Mouse (Mus musculus) ES-Bruce4 (cell line): ENCODE results near the gene Snx30. TPM values are rescaled to one million over a fixed set of nuclear protein-coding genes. Genes with fewer than 3 reads are reported as not detected.
A peak's percentile ranks its signal among the peaks of the same experiment; 100 is the strongest.

Experiments
- H3K27ac ChIP-seq: 2 replicates; pipeline ENCODE4 v1.5.1; 2012; ENCODE audit warnings: low read length, inconsistent platforms; ENCODE audit not compliant: insufficient read depth
- H3K27me3 ChIP-seq: 2 replicates; pipeline ENCODE4 v1.6.1; 2012; ENCODE audit warnings: mild to moderate bottlenecking, low read length, inconsistent platforms; ENCODE audit not compliant: control insufficient read depth, poor library complexity, insufficient read depth, severe bottlenecking
- H3K36me3 ChIP-seq: 2 replicates; pipeline ENCODE4 v1.6.1; 2012; ENCODE audit warnings: inconsistent platforms, mild to moderate bottlenecking, low read length, moderate library complexity; ENCODE audit not compliant: control insufficient read depth, poor library complexity, insufficient read depth, severe bottlenecking
- H3K4me1 ChIP-seq: one replicate; pipeline ENCODE4 v1.8.1; 2011; ENCODE audit warnings: low read length; ENCODE audit not compliant: control insufficient read depth, insufficient read depth
- H3K4me3 ChIP-seq: 2 replicates; pipeline ENCODE4 v1.5.1; 2011; ENCODE audit warnings: low read depth, mild to moderate bottlenecking, low read length
- H3K9ac ChIP-seq: 2 replicates; pipeline ENCODE4 v1.6.1; 2012; ENCODE audit warnings: low read depth, mild to moderate bottlenecking, inconsistent platforms; ENCODE audit not compliant: poor library complexity, severe bottlenecking
- H3K9me3 ChIP-seq: replicated peaks from 2 replicates; pipeline ENCODE4 v1.6.1; 2012; ENCODE audit warnings: mild to moderate bottlenecking, low read length, inconsistent platforms; ENCODE audit not compliant: control insufficient read depth, poor library complexity, insufficient read depth, severe bottlenecking
- CTCF ChIP-seq: IDR thresholded peaks from one replicate; pipeline ENCODE4 v1.8.1; 2011; ENCODE audit warnings: low read depth, low read length
- EP300 ChIP-seq: IDR thresholded peaks from 2 replicates; pipeline ENCODE4 v1.6.1; 2011; ENCODE audit warnings: low read depth, low read length; ENCODE audit not compliant: insufficient read depth
- POLR2A ChIP-seq: IDR thresholded peaks from one replicate; pipeline ENCODE4 v1.8.1; 2011; ENCODE audit warnings: low read length; ENCODE audit not compliant: insufficient read depth
- polyA plus RNA-seq: library from polyadenylated mRNA; stranded (reverse); fragments of >200 nt; gene quantifications from 2 replicates; pipeline ENCODE4 v1.2.4, GENCODE M21; 2011; ENCODE audit warnings: low read depth; ENCODE audit not compliant: missing spikeins, insufficient read depth, insufficient read length

Snx30 gene
- polyA plus RNA-seq, 1 experiment: 23.1 TPM

DNA sequence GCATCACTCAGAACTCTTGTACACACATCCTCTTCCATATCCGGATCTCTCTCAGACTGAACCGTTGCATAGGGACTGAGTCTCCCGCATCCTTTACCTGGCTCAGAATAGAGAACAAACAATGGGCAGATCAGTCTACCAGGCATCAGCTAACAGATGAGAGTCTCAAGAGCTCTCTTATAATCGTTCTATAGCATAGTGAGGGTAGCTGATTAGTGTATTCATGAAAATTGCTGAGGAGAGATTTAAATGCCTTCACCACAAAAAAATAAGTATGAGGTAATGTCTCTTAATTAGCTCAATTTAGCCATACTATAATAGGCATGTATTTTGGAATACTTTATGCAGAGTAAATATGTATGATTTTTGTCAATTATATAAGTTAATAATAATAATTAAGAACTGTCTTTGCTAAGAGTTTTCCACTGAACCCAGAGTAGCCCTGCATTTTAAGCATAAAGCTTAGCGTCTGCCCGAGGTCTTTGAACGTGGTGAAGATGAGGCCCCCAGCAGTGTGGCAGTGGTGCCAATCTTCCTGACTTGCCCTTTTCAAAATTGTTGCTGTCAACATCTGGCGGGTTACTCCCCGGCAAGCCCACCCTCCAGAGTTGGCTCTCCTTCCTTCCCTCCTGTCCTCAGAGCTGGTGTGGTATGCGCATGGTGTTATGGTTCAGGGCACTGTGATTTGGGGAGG is 86.2 kb downstream of the Snx30 start:
- no peak for TF ChIP-seq CTCF
- no peak for TF ChIP-seq EP300
- TF ChIP-seq POLR2A: no peak
- H3K9me3 ChIP-seq: no peaks in the 10 kb centered on the region

DNA sequence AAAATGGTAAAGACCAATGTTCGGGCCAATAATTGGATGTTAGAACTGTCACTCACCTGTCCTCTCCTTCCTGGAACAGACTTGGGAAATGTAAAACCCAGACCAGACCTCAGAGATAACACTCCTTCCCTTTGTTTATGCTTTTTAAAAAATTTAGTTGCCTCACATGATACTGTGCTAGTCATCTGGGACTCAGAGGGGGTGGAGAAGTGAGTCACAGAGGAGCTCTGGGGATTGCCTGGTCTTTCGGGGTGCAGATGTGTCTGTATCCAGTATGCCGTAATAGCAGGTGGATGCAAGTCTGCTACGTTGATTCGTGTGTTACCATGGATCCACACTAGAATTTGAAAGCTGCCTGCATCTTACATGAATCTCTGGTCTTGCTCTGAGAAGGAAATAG is 87.1 kb downstream of the Snx30 start:
- Histone ChIP-seq H3K9ac (no peak overlapping the region), H3K27me3 (no peaks in the 10 kb centered on the region), H3K36me3 (peaks cover 3% of the 10 kb centered on the region; the same call in 1 of the 2 replicates), H3K27ac (no peak overlapping the region), H3K4me1 (peaks cover 18% of the 10 kb centered on the region), H3K4me3 (no peak overlapping the region), H3K9me3 (no peaks in the 10 kb centered on the region)
- TF ChIP-seq EP300 (no peak), POLR2A (no peak), CTCF (no peak)

More for the DNA sequence above, 86.2 kb downstream of the Snx30 start:
- no peak overlapping the region for H3K9ac ChIP-seq
- no peak overlapping the region for H3K27ac ChIP-seq
- peaks cover 14% of the 10 kb centered on the region for H3K4me1 ChIP-seq
- H3K4me3 ChIP-seq: no peak overlapping the region
- no peaks in the 10 kb centered on the region for H3K27me3 ChIP-seq
- H3K36me3 ChIP-seq: peaks cover 3% of the 10 kb centered on the region; the same call in 1 of the 2 replicates

DNA sequence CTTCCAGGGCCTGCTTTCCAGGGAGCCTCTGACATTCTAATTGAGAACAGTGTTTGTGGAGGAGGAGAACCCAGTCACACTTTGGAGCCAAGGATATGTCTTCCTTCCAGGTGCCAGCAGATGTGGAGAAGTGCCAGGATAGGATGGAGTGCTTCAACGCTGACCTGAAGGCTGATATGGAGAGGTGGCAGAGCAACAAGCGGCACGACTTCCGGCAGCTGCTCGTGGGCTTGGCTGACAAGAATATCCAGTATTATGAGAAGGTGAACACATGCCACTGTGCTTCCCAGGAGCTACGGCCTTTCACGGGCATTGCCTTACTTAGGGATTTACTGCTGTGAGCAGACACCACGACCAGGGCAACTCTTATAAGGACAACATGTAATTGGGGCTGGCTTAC is 88.8 kb downstream of the Snx30 start:
- Histone ChIP-seq H3K4me3 (no peak overlapping the region), H3K9me3 (no peaks in the 10 kb centered on the region), H3K27me3 (no peaks in the 10 kb centered on the region), H3K4me1 (peaks cover 23% of the 10 kb centered on the region), H3K9ac (no peak overlapping the region), H3K36me3 (peaks cover 3% of the 10 kb centered on the region; the same call in 1 of the 2 replicates), H3K27ac (no peak overlapping the region)
- TF ChIP-seq POLR2A (no peak), EP300 (no peak), CTCF (no peak)

DNA sequence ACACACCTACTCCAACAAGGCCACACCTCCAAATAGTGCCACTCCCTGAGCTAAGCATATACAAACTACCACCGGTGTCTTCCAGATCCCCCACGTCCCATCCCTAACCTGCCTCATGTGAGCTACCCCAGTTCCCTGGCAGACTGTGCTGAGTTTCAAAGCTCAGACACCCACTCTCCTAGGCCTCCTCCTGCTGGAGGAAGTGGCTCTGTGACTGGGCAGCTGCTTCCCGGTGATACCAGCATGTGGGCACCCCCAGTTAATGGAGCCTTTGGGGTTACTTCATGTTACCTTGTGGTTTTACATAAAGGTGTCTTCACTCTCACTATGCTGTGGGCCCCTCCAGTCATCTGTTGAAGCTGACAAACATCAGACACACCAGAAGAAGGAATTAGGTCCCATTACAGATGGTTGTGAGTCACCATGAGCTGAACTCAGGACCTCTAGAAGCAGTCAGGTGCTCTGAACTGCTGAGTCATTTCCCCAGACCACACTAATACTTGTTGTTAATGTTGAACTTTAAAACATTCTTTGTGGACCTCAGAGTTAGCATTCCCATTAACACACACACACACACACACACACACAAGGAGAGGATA is 89.4 kb downstream of the Snx30 start:
- Histone ChIP-seq H3K4me3 (no peak overlapping the region), H3K9me3 (no peaks in the 10 kb centered on the region), H3K4me1 (peaks cover 23% of the 10 kb centered on the region), H3K36me3 (peaks cover 3% of the 10 kb centered on the region; the same call in 1 of the 2 replicates), H3K27me3 (no peaks in the 10 kb centered on the region), H3K27ac (peak overlapping the region; percentile 78; the same call in 1 of the 2 replicates), H3K9ac (no peak overlapping the region)
- TF ChIP-seq CTCF (no peak), EP300 (no peak), POLR2A (no peak)

DNA sequence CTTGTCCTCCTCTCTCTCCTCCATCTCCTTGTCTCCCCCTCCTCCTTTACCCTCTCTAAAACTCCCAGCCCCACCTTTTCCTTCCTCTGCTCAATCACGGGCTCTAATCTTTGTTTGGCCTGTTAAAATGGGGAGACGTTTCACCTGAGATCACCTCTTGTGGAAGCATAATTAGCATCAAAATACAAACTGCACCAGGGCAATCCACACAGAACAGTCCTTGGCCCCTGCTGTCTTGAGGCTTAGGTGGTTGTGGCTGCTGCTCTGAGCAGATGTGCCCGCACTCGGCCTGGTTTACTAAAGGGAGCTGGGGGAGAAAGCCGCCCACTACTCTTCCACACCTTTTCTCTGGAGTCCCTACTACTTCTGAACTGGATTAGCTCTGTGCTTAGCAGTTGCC is 90.4 kb downstream of the Snx30 start:
- no peaks in the 10 kb centered on the region for H3K27me3 ChIP-seq
- H3K9ac ChIP-seq: no peak overlapping the region
- peaks cover 3% of the 10 kb centered on the region; the same call in 1 of the 2 replicates for H3K36me3 ChIP-seq
- TF ChIP-seq EP300 (peak; percentile 88), CTCF (no peak)
- peaks cover 23% of the 10 kb centered on the region for H3K4me1 ChIP-seq
- H3K27ac ChIP-seq: peak overlapping the region; percentile 78
- H3K9me3 ChIP-seq: no peaks in the 10 kb centered on the region
- peak overlapping the region; percentile 40 for H3K4me3 ChIP-seq
